Mouse (Mus musculus) heart, adult 2 months (tissue): ENCODE results near the gene Crtc3. TPM values are rescaled to one million over a fixed set of nuclear protein-coding genes. Genes with fewer than 3 reads are reported as not detected.
A peak's percentile ranks its signal among the peaks of the same experiment; 100 is the strongest.

ENCODE experiments used
- DNase-seq, 2 experiments: peaks; one replicate each; pipeline ENCODE4 v3.0.0; 2021
- H3K27ac ChIP-seq: fragments of 200-600 bp; 2 replicates; pipeline ENCODE4 v1.8.1; 2022
- H3K27me3 ChIP-seq: fragments of 200-500 bp; 2 replicates; pipeline ENCODE4 v1.6.1; 2012; ENCODE audit warnings: mild to moderate bottlenecking, low read length, inconsistent platforms, mixed read lengths; ENCODE audit not compliant: control insufficient read depth, insufficient read depth
- H3K36me3 ChIP-seq: fragments of 200-500 bp; 2 replicates; pipeline ENCODE4 v1.6.1; 2012; ENCODE audit warnings: low read length, inconsistent platforms; ENCODE audit not compliant: control insufficient read depth, insufficient read depth
- H3K4me1 ChIP-seq: fragments of 200-500 bp; 2 replicates; pipeline ENCODE4 v1.6.1; 2011; ENCODE audit warnings: low read length; ENCODE audit not compliant: control insufficient read depth, insufficient read depth
- H3K4me3 ChIP-seq: fragments of 200-600 bp; 2 replicates; pipeline ENCODE4 v1.8.1; 2022
- H3K79me2 ChIP-seq: fragments of 200-500 bp; replicated peaks from 2 replicates; pipeline ENCODE4 v1.6.1; 2012; ENCODE audit warnings: mild to moderate bottlenecking, inconsistent platforms, low read length, moderate library complexity, mixed read lengths; ENCODE audit not compliant: control insufficient read depth, insufficient read depth
- H3K9ac ChIP-seq: fragments of 200-500 bp; 2 replicates; pipeline ENCODE4 v1.6.1; 2012; ENCODE audit warnings: low read depth, mild to moderate bottlenecking, control low read depth, inconsistent platforms, low read length, mixed read lengths
- CTCF ChIP-seq: fragments of 200-600 bp; IDR thresholded peaks from 2 replicates; pipeline ENCODE4 v1.8.1; 2022; ENCODE audit warnings: antibody characterized with exemption, mild to moderate bottlenecking, moderate library complexity
- EP300 ChIP-seq: fragments of 200-500 bp; IDR thresholded peaks from 2 replicates; pipeline ENCODE4 v1.6.1; 2011; ENCODE audit warnings: low read depth, low read length, control low read depth; ENCODE audit not compliant: insufficient read depth
- POLR2A ChIP-seq: fragments of 200-500 bp; IDR thresholded peaks from 2 replicates; pipeline ENCODE4 v1.6.1; 2011; ENCODE audit warnings: mild to moderate bottlenecking, low read depth, low read length, control low read depth; ENCODE audit not compliant: insufficient read depth
- WGBS: fragments of 180-500 bp; shearing (Covaris S2); methylation state at CpG from one replicate; pipeline ENCODE4 v1.1.7; 2018; 5-methylcytosine and 5-hydroxymethylcytosine counted together
- intact Hi-C: fragments of 180-260 bp; cut with DNase I; formaldehyde crosslinking; loops from one replicate; pipeline ENCODE4 v1.15.1; 2025
- polyA plus RNA-seq: library from polyadenylated mRNA; depleted of rRNA; stranded (reverse); fragments of >200 nt; gene quantifications from 2 replicates; pipeline ENCODE4 v1.2.3, GENCODE M21; 2012
- total RNA-seq, 2 experiments: library from RNA; stranded (reverse); gene quantifications; 2 replicates each; pipeline ENCODE4 v1.2.3; 2021

Crtc3 gene
- total and polyA plus RNA-seq, 3 experiments, result 11.0 to 14.3 (median 12.9) TPM

DNA sequence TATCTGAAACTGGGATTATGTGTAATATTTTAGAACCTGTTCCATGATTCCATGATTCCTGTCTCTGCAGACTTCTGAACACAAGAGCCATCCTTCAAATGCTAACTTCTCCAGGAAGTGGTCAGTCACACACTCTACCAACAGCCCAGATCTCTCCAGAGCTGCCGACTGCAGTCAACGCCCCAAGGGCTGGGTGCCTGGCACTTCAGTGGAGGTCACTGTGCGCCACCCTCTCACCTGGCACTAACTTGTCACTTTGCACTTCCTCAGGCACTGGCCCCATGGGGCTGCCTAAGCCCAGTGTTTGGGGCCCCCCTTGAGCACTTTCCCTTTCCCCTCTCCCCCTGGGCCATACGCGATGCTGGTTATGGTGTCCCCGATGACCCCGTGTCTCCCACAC lies 46.8 kb downstream of the Crtc3 start:
- no peak for TF ChIP-seq EP300
- TF ChIP-seq POLR2A, result no peak
- no peak for TF ChIP-seq CTCF
- 44% methylated on average over 7 of the region's 7 CpGs for whole genome bisulfite sequencing
- intact Hi-C loops, result loop anchor here (2.0 kb wide), 1 partner anchor 45 kb away; no protein-coding TSS in a partner anchor
- H3K4me3 ChIP-seq, result no peak overlapping the region
- peak in 1 of 2 experiments; percentile 52 for DNase-seq
- H3K79me2 ChIP-seq, result 0 out of 2 replicates have a peak, but pooled peaks cover 4% of the 10 kb centered on the region
- H3K4me1 ChIP-seq, result peaks cover 31% of the 10 kb centered on the region
- peaks cover 6% of the 10 kb centered on the region for H3K36me3 ChIP-seq
- no peak overlapping the region; the same call in 1 of the 2 replicates for H3K9ac ChIP-seq
- H3K27me3 ChIP-seq, result no peaks in the 10 kb centered on the region
- peak overlapping the region; percentile 23 for H3K27ac ChIP-seq

DNA sequence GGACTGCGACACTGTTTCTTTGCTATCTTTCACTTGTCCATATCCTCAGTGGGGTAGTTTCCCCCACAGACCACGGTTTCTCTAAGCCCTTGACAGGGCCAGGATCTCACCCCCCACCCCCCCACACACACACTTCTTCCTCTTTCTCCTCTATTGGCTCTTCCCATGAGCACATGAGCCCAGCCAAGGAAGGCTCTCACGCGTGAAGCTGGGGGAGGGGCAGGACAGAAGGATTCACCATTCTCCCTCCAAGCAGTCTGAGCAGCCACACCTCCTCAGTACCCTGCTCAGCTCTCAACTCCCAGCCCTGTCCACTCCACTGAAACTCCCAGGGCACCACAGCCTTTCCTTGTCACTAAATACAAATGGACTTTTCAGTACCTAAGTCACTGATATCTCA lies 47.2 kb downstream of the Crtc3 start:
- Histone ChIP-seq H3K4me3 (no peak overlapping the region), H3K36me3 (peaks cover 6% of the 10 kb centered on the region), H3K9ac (no peak overlapping the region), H3K27me3 (no peaks in the 10 kb centered on the region), H3K27ac (peak overlapping the region; percentile 23; the same call in 1 of the 2 replicates), H3K79me2 (0 out of 2 replicates have a peak, but pooled peaks cover 4% of the 10 kb centered on the region), H3K4me1 (peaks cover 34% of the 10 kb centered on the region)
- intact Hi-C loops, result loop anchor here (2.0 kb wide), 1 partner anchor 45 kb away; no protein-coding TSS in a partner anchor
- TF ChIP-seq EP300, result no peak
- no peak for TF ChIP-seq CTCF
- TF ChIP-seq POLR2A, result no peak
- WGBS, result 31% methylated on average over 4 of the region's 4 CpGs
- DNase-seq, result no peak

DNA sequence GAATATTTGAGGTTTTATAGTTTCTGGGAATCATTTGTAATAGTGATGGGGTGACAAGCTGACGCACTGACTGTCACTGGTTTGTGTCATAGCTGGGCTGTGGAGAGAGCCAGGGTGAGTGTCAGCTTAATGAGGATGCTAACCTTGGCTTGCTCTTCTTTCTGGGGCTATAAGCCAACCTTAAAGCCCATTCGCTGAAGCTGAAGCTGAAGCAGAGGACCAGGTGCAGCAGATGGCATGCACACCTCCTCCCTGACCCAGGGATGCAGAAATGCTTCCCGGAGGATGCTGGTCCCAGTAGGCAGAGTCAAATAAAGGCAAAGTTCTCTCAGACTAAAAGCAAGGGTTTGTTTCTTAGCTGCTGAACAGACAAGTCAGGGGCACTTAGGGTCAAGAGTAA lies 48.7 kb downstream of the Crtc3 start:
- 0 out of 2 replicates have a peak, but pooled peaks cover 4% of the 10 kb centered on the region for H3K79me2 ChIP-seq
- no peak overlapping the region for H3K27ac ChIP-seq
- 81% methylated on average over 3 of the region's 3 CpGs for WGBS
- peaks cover 43% of the 10 kb centered on the region for H3K4me1 ChIP-seq
- no peaks in the 10 kb centered on the region for H3K27me3 ChIP-seq
- no peak overlapping the region for H3K9ac ChIP-seq
- no peak for DNase-seq
- no peak overlapping the region for H3K4me3 ChIP-seq
- H3K36me3 ChIP-seq, result peaks cover 17% of the 10 kb centered on the region
- intact Hi-C loops, result loop anchor here (2.0 kb wide), 1 partner anchor 47 kb away; no protein-coding TSS in a partner anchor
- TF ChIP-seq CTCF (no peak), EP300 (no peak), POLR2A (no peak)

DNA sequence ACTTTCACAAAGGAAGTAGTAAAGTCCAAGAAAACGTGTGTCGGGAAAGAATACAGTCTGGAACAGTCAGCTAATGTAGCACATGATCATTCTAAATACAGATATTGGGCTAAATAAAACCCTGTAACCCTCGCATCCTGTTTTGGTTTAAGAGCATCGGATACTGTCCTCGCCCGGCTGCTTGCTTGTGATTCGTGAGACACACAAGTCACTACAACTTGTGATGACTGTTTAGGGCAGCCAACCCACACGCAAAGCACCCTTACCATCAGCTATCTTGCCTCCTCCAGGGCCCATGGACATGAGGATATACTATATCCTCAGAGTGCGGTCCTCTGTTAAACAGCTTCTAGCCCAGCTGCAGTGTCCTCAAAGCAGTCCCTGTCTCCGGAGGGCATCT lies 50.2 kb downstream of the Crtc3 start:
- H3K27ac ChIP-seq, result peak overlapping the region; percentile 48
- H3K36me3 ChIP-seq, result peaks cover 17% of the 10 kb centered on the region
- TF ChIP-seq CTCF (no peak), POLR2A (no peak), EP300 (no peak)
- no peak overlapping the region for H3K9ac ChIP-seq
- no peak overlapping the region for H3K4me3 ChIP-seq
- WGBS, result 33% methylated on average over 10 of the region's 10 CpGs
- H3K27me3 ChIP-seq, result no peaks in the 10 kb centered on the region
- H3K4me1 ChIP-seq, result peaks cover 43% of the 10 kb centered on the region
- intact Hi-C loops, result no loop called here
- H3K79me2 ChIP-seq, result 0 out of 2 replicates have a peak, but pooled peaks cover 2% of the 10 kb centered on the region
- no peak for DNase-seq

DNA sequence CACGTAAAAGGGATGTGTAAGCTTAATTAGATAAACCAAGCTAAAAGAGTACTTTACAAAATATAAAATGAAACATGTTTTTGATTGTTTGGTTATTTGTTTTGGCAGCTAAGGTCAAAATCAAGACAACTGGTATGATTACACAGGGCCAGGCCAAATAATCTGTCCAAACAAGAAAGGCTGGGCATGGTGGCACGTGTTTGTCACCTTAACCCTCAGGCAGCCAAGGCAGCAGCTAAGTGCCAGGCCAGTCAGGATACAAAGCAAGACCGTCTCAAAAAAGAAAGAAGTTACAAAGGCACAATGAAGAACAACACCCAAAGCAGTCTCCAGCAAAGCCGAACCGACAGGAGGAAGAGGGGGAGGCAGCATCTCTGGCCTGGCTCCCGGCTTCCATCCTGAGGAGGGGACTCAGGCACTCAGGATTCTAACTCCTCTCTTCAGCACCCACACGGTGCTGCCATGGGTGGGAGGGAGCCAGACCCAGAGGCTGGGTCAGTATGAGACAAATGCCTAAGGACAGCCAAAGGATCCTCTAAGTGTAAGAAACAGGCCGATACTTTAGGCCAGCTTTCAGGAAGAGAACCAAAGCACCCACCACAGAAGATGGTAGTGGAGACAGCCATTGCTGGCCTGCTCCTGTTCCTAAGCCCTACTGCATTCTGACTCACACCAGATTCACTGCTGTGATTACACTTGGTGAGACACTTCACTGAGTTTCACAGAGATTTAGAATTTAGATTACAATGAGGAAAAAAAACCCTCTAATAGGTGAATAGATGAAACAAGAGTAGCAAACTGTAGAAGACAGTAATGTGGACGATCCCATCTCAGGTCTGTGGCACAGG lies 51.5 kb downstream of the Crtc3 start:
- Histone ChIP-seq H3K27me3 (no peaks in the 10 kb centered on the region), H3K27ac (peak overlapping the region; percentile 49), H3K9ac (peak overlapping the region; percentile 20; the same call in 1 of the 2 replicates), H3K4me3 (no peak overlapping the region), H3K79me2 (0 out of 2 replicates have a peak, but pooled peaks cover 2% of the 10 kb centered on the region), H3K36me3 (peaks cover 14% of the 10 kb centered on the region), H3K4me1 (peaks cover 44% of the 10 kb centered on the region)
- no peak for TF ChIP-seq POLR2A
- TF ChIP-seq CTCF, result no peak
- TF ChIP-seq EP300, result no peak
- intact Hi-C loops, result no loop called here
- 26% methylated on average over 9 of the region's 9 CpGs for WGBS
- DNase-seq, result no peak

DNA sequence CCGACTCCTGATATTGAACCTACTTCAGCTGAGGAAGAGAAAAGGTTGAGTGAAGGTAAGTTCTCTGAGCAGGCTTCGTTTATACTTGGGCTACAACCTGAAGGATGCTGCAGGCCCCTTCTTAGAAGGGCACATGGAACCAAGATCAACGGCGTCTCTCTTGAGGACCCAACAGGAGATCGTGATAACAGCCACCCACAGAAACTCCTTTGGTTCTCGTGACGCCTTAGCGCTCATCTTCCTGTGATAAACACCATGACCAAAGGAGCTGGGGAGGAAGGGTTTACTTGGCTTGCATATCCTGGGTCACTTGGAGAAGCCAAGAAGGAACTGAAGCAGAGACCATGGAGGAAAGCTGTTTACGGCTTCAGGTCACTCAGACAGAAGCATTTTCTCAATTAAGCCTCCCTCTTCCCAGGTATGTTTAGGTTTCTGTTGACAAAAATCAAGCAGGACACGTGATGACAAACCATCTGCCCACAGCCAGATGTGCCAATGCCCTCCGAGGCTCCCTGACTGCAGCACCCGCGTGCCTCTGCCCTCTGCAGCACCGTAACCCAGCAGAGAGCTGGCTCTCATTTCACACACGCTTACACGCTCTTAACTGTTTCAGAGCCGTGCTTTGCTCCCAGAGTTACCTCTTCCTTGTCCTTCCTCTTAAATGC lies 52.3 kb downstream of the Crtc3 start:
- no peak overlapping the region for H3K4me3 ChIP-seq
- intact Hi-C loops, result no loop called here
- WGBS, result 38% methylated on average over 17 of the region's 17 CpGs

More for the DNA sequence above, 52.3 kb downstream of the Crtc3 start:
- no peaks in the 10 kb centered on the region for H3K27me3 ChIP-seq
- H3K36me3 ChIP-seq, result peaks cover 13% of the 10 kb centered on the region
- no peak overlapping the region for H3K9ac ChIP-seq
- TF ChIP-seq EP300 (no peak), CTCF (no peak), POLR2A (no peak)
- H3K79me2 ChIP-seq, result 0 out of 2 replicates have a peak, but pooled peaks cover 2% of the 10 kb centered on the region
- peaks cover 39% of the 10 kb centered on the region for H3K4me1 ChIP-seq
- no peak for DNase-seq
- peak overlapping the region; percentile 18 for H3K27ac ChIP-seq
